Mouse (Mus musculus): ENCODE measurements around the gene Trim17.
"Not testable (repeated sequence)": the region's sequence is repeated elsewhere in the genome, so short reads cannot be mapped to it uniquely, and the experiment has no call there.

GRCm38 (mm10) chr11:58954170-58954419 is 390 bp upstream of the Trim17 start:
- TF ChIP-seq CTCF (IDR thresholded peaks at IDR 0.05; ENCODE audit: extremely low read depth, insufficient read depth, insufficient read length, insufficient replicate concordance); POLR2A (IDR thresholded peaks at IDR 0.05; ENCODE audit: low read depth, low read length): not testable (repeated sequence)

Measured in spleen, adult 2 months (tissue).